Comparison of ENCODE assay signal across 8 mouse cellular contexts in the genomic region with DNA sequence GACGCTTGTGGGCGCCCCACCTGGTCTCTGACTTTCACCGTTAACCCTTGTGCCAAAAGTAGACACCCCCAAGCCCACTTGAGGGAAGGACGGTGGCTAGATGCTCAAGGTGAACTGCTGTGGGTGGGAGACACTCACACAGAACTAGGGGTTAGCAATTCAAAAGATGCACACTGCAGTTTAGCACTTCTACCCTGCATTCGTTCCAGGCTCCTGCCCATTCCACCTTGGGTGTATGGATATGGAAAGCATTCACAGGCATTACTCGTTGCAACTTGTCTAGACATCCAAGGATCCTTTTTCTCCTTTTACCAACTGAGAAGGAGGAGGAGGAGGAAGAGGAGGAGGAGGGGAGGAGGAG. TPM values are rescaled to one million over a fixed set of nuclear protein-coding genes. Genes with fewer than 3 reads are reported as not detected.
A peak's percentile ranks its signal among the peaks of the same experiment; 100 is the strongest.
DNase-seq lines count a peak whose midpoint lies in the region; ATAC-seq and TF ChIP-seq lines count a peak whose summit lies in the region.

A gene (minus strand): TSS at position 116 of the 361 bp plus-strand sequence.

- WGBS in heart, embryonic 14.5 days: 14% methylated on average over 6 of the region's 6 CpGs
- 15% methylated on average over 6 of the region's 6 CpGs for WGBS in heart, adult 2 months
- whole genome bisulfite sequencing in hindbrain, embryonic 14.5 days: 9% methylated on average over 6 of the region's 6 CpGs
- 10% methylated on average over 6 of the region's 6 CpGs for WGBS in liver, embryonic 13.5 days (ENCODE audit: insufficient replicate concordance)

- H3K27ac ChIP-seq in heart, embryonic 14.5 days (replicated peaks in 1 of 2; ENCODE audit: control insufficient read depth in 1 of 2, insufficient read depth in 1 of 2, low read depth in 2 of 2, low read length in 2 of 2): no peak within 1 kb of the TSS
- no peak within 1 kb of the TSS for H3K27ac ChIP-seq in heart, adult 2 months
- peak within 1 kb of the TSS; percentile 43 for H3K27ac ChIP-seq in cortical plate, adult 2 months (ENCODE audit: insufficient read depth, low read length)
- peak within 1 kb of the TSS; percentile 69 for H3K27ac ChIP-seq in hindbrain, embryonic 14.5 days
- no peak within 1 kb of the TSS for H3K27ac ChIP-seq in liver, embryonic 13.5 days

- no peaks in the 10 kb centered on the region for H3K79me2 ChIP-seq in heart, adult 2 months (replicated peaks; ENCODE audit: control insufficient read depth, insufficient read depth, low read length)

- no peaks in the 10 kb centered on the region for H3K9me3 ChIP-seq in heart, embryonic 14.5 days (ENCODE audit: control insufficient read depth, low read length)
- H3K9me3 ChIP-seq in hindbrain, embryonic 14.5 days (ENCODE audit: control insufficient read depth, low read length): no peaks in the 10 kb centered on the region
- H3K9me3 ChIP-seq in liver, embryonic 13.5 days (replicated peaks): no peaks in the 10 kb centered on the region

- peak within 1 kb of the TSS; percentile 81 for H3K4me2 ChIP-seq in heart, embryonic 14.5 days (ENCODE audit: low read length)
- peak within 1 kb of the TSS; percentile 75 for H3K4me2 ChIP-seq in hindbrain, embryonic 14.5 days (replicated peaks)
- H3K4me2 ChIP-seq in liver, embryonic 13.5 days: 0 out of 2 replicates have a peak within 1 kb of the TSS, but pooled peaks have one; percentile 8

- peak within 1 kb of the TSS; percentile 19 to 39; a peak in 3 of 4 replicates for H3K4me3 ChIP-seq in heart, embryonic 14.5 days (ENCODE audit: control insufficient read depth in 1 of 2, insufficient read depth in 1 of 2, low read depth in 1 of 2, low read length in 2 of 2)
- H3K4me3 ChIP-seq in heart, adult 2 months: no peak within 1 kb of the TSS
- peak within 1 kb of the TSS; percentile 87 for H3K4me3 ChIP-seq in cortical plate, adult 2 months (ENCODE audit: insufficient read depth, low read length)
- peak within 1 kb of the TSS; percentile 59 for H3K4me3 ChIP-seq in hindbrain, embryonic 14.5 days (replicated peaks; ENCODE audit: low read length)
- H3K4me3 ChIP-seq in liver, embryonic 13.5 days (replicated peaks): no peak within 1 kb of the TSS

- no peaks in the 10 kb centered on the region for H3K36me3 ChIP-seq in heart, embryonic 14.5 days (ENCODE audit: control insufficient read depth, insufficient read depth, low read length)
- H3K36me3 ChIP-seq in heart, adult 2 months (ENCODE audit: control insufficient read depth, insufficient read depth, low read length): no peaks in the 10 kb centered on the region
- H3K36me3 ChIP-seq in hindbrain, embryonic 14.5 days (replicated peaks; ENCODE audit: control insufficient read depth, insufficient read depth): no peaks in the 10 kb centered on the region
- no peaks in the 10 kb centered on the region for H3K36me3 ChIP-seq in liver, embryonic 13.5 days

- TF ChIP-seq EP300 in heart, adult 2 months (IDR thresholded peaks at IDR 0.05; ENCODE audit: insufficient read depth, low read depth, low read length): no peak

- no peak for ATAC-seq in heart, embryonic 14.5 days (ENCODE audit: insufficient number of reproducible peaks, insufficient read depth, low FRiP score, low read depth)
- ATAC-seq in hindbrain, embryonic 14.5 days (ENCODE audit: low FRiP score): peak; percentile 70
- ATAC-seq in liver, embryonic 13.5 days (ENCODE audit: low read depth): no peak
- ATAC-seq in erythroblast, adult 5-6 weeks (replicated peaks; ENCODE audit: low FRiP score, poor library complexity, severe bottlenecking): no peak
- no peak for ATAC-seq in monocyte, adult 5-6 weeks (replicated peaks; ENCODE audit: insufficient number of reproducible peaks, low FRiP score, low TSS enrichment, poor library complexity, severe bottlenecking)

- no peak within 1 kb of the TSS for H3K9ac ChIP-seq in heart, embryonic 14.5 days (ENCODE audit: low read length)
- no peak within 1 kb of the TSS for H3K9ac ChIP-seq in heart, adult 2 months (ENCODE audit: low read depth, low read length)
- peak within 1 kb of the TSS; percentile 72 for H3K9ac ChIP-seq in hindbrain, embryonic 14.5 days
- H3K9ac ChIP-seq in liver, embryonic 13.5 days: no peak within 1 kb of the TSS

- peaks cover 0 to 5% of the 10 kb centered on the region in 2 experiments; a peak in 2 of 4 replicates for H3K4me1 ChIP-seq in heart, embryonic 14.5 days (ENCODE audit: control insufficient read depth in 2 of 2, insufficient read depth in 2 of 2, low read length in 2 of 2)
- H3K4me1 ChIP-seq in heart, adult 2 months (ENCODE audit: control insufficient read depth, insufficient read depth, low read length): no peaks in the 10 kb centered on the region
- H3K4me1 ChIP-seq in cortical plate, adult 2 months (ENCODE audit: control insufficient read depth, insufficient read depth, low read length): peaks cover 2% of the 10 kb centered on the region; the same call in 1 of the 2 replicates
- peaks cover 4% of the 10 kb centered on the region; the same call in 1 of the 2 replicates for H3K4me1 ChIP-seq in hindbrain, embryonic 14.5 days (replicated peaks; ENCODE audit: control insufficient read depth, insufficient read depth, low read length)
- no peaks in the 10 kb centered on the region for H3K4me1 ChIP-seq in liver, embryonic 13.5 days (replicated peaks)

- TF ChIP-seq POLR2A in heart, adult 2 months (IDR thresholded peaks at IDR 0.05; ENCODE audit: insufficient read depth, low read depth, low read length): no peak
- no peak for TF ChIP-seq POLR2A in cortical plate, adult 2 months (IDR thresholded peaks at IDR 0.05; ENCODE audit: extremely low read depth, insufficient read depth, low read length)

- intact Hi-C loops in heart, adult 2 months (cut with DNase I): loop anchor here (5.0 kb wide), 1 partner anchor 134 kb away; no protein-coding TSS in a partner anchor

- DNase-seq in heart, adult 2 months: no peak
- DNase-seq in hindbrain, embryonic 14.5 days (ENCODE audit: low spot score): peak; percentile 32
- DNase-seq in liver, embryonic 13.5 days: no peak
- DNase-seq in adrenal gland, postnatal 25 days: no peak

- no peak for TF ChIP-seq CTCF in heart, adult 2 months (IDR thresholded peaks at IDR 0.05)
- TF ChIP-seq CTCF in cortical plate, adult 2 months (IDR thresholded peaks at IDR 0.05; ENCODE audit: extremely low read depth, insufficient read depth, low read length): no peak

- peaks cover 8% of the 10 kb centered on the region; the same call in 1 of the 2 replicates for H3K27me3 ChIP-seq in heart, embryonic 14.5 days (ENCODE audit: control insufficient read depth, insufficient read depth, low read length)
- H3K27me3 ChIP-seq in heart, adult 2 months (ENCODE audit: control insufficient read depth, insufficient read depth, low read length): no peaks in the 10 kb centered on the region
- no peaks in the 10 kb centered on the region for H3K27me3 ChIP-seq in hindbrain, embryonic 14.5 days (ENCODE audit: control insufficient read depth, insufficient read depth, low read length)
- peaks cover 12% of the 10 kb centered on the region for H3K27me3 ChIP-seq in liver, embryonic 13.5 days

RNA-seq across cellular contexts. Expression of the gene that starts here (rescaled TPM):
- 0.18 TPM in 1 of 2 replicates, not detected in the other for polyA plus RNA-seq in heart, embryonic 14.5 days (2014; fragmentation: Nextera tagmentation; extraction: Ambion mirVana)
- total RNA-seq in heart, adult 2 months (2021): not detected
- not detected in 2 replicates for polyA plus RNA-seq in heart, adult 2 months (2012; rRNA removed)
- polyA plus RNA-seq in cortical plate, adult 2 months (2012; rRNA removed): 15.1 and 16.7 TPM in 2 replicates
- 20.8 and 25.5 TPM in 2 replicates for polyA plus RNA-seq in hindbrain, embryonic 14.5 days (2014; fragmentation: Nextera tagmentation; extraction: Ambion mirVana)
- not detected in 2 replicates for polyA plus RNA-seq in liver, embryonic 13.5 days (2015; fragmentation: Nextera tagmentation; extraction: Ambion mirVana)
- not detected in 2 replicates for total RNA-seq in erythroblast, adult 5-6 weeks (2015; ENCODE audit: low replicate concordance)
- total RNA-seq in erythroblast, adult 5-6 weeks (2017; ENCODE audit: low replicate concordance): not detected in 2 replicates
- total RNA-seq in adrenal gland, postnatal 25 days (2021): not detected in 2 replicates
- not detected in 3 replicates for total RNA-seq in monocyte, adult 5-6 weeks (2017)

Comparison
In these comparisons a context has a peak if more than half of its experiments do, and no peak if none do; other contexts are left out.
1. RNA of the gene that starts here (polyA plus RNA-seq): 20.8 to 25.5 TPM in hindbrain, embryonic 14.5 days and 15.1 to 16.7 TPM in cortical plate, adult 2 months; 0.18 TPM in heart, embryonic 14.5 days, not detected in liver, embryonic 13.5 days and not detected in heart, adult 2 months; every median in the first group is over 10 times any median in the second.
2. H3K4me3 ChIP-seq: peak in heart, embryonic 14.5 days (2 of 2), cortical plate, adult 2 months (single experiment) and hindbrain, embryonic 14.5 days (single experiment); none in heart, adult 2 months (single experiment) and liver, embryonic 13.5 days (single experiment).
3. H3K27ac ChIP-seq: peak in cortical plate, adult 2 months (single experiment) and hindbrain, embryonic 14.5 days (single experiment); none in heart, embryonic 14.5 days (0 of 2), heart, adult 2 months (single experiment) and liver, embryonic 13.5 days (single experiment).
4. H3K4me2 ChIP-seq: peak in every context shown above with its lines; median percentile 81 in heart, embryonic 14.5 days; 75 in hindbrain, embryonic 14.5 days; 8 in liver, embryonic 13.5 days.